Mouse (Mus musculus) large intestine, adult 2 months (tissue): ENCODE results near the gene Aurkaip1. TPM values are rescaled to one million over a fixed set of nuclear protein-coding genes. Genes with fewer than 3 reads are reported as not detected.
"Not testable (repeated sequence)": the region's sequence is repeated elsewhere in the genome, so short reads cannot be mapped to it uniquely, and the experiment has no call there.

Experiments used
- DNase-seq: peaks from one replicate; pipeline ENCODE4 v3.0.0-alpha.2; 2012; ENCODE audit warnings: low read depth, low spot score
- WGBS: fragments of 180-500 bp; shearing (Covaris S2); methylation state at CpG from one replicate; pipeline ENCODE4 v1.1.7; 2018; 5-methylcytosine and 5-hydroxymethylcytosine counted together
- polyA plus RNA-seq: library from polyadenylated mRNA; depleted of rRNA; stranded (reverse); fragments of >200 nt; gene quantifications from 2 replicates; pipeline ENCODE4 v1.2.3, GENCODE M21; 2012; rRNA removed

The Aurkaip1 gene
- 123 and 143 TPM in 2 replicates for polyA plus RNA-seq

DNA sequence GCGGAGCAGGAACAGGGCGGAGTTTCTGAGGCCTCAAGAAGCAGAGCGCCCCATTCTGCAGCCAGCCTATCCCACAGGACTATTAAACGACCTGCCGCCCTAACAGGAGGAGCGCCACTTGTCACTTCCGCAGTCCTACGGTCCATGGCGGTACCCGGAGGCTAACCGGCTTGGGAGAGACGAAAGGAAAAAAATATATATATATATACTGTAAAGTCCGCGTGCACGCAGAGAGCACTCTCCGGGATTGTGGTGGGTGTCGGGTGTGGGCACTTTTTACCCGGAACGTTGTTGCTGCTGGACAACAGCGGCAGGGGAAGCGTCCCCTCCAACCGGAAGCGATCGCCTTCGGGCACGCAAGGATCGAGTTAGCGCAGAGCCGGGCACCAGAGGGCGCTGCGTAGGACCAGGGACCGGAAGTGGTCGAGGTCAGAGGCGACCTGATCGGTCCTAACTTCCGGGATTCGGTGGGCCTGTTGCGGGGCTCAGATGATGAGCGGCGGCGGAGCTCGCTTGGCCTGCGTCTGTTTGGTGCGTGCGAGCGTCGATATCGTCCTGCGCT lies at the start of gene Aurkaip1:
TSS of gene Aurkaip1 (plus strand) at position 68 of the 562 bp plus-strand sequence.
- under 1% methylated on average over 49 of the region's 49 CpGs for WGBS
- peak; percentile 71 for DNase-seq

GRCm38 (mm10) chr4:155783486-155784080 lies 47.5 kb upstream of the Aurkaip1 start:
- DNase-seq = no peak
- WGBS = 23% methylated on average over 16 of the region's 16 CpGs

GRCm38 (mm10) chr4:155784081-155784701 lies 46.9 kb upstream of the Aurkaip1 start:
- under 1% methylated on average over 52 of the region's 52 CpGs for WGBS
- no peak for DNase-seq

DNA sequence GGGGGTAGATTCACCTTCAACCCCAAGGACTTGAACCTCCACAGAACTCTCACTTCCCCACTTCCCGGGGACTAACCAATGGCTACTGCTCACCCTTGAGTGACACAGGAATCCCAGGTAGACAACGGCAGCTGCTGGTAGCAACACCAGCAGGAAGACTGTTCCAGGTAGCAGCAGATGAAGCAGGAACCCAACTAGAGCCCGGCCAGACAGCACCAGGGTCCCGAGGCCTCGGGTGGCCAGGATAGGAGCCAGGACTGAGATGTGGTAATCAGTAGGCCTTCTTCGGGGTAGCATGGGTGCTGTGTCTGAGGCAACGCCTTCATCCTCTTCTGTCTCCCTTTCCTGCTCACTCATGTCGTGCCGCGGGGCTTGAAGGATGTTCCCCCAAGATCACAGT lies 45.8 kb upstream of the Aurkaip1 start:
- 87% methylated on average over 10 of the region's 10 CpGs for WGBS
- DNase-seq = no peak

- WGBS = 80% methylated on average over 5 of the region's 5 CpGs
- DNase-seq = no peak
Measured at GRCm38 (mm10) chr4:155785819-155786218, 45.3 kb upstream of the Aurkaip1 start, which contains the start of gene Tmem88b. Tmem88b (minus strand) TSS chr4:155785874.

DNA sequence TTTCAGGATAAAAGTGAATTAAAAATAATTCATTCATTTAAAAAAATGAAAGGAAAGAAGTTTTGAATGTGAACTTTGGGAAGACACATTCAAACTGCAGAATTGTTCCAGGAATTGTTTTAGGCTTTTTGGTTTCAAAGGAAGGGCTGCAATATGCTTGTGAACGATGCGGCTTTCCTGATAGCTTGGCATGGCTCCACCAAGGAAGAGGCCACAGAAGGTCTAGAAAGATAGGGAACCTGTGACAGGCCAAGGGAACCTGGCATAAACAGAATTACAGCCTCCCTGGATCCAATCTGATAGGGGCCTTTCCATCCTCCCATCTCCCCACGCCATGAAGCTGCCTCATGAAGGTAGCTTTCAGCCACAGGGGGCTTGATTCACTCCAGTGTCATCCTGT lies 42.8 kb upstream of the Aurkaip1 start:
- WGBS = 56% methylated on average over 3 of the region's 3 CpGs
- no peak for DNase-seq

DNA sequence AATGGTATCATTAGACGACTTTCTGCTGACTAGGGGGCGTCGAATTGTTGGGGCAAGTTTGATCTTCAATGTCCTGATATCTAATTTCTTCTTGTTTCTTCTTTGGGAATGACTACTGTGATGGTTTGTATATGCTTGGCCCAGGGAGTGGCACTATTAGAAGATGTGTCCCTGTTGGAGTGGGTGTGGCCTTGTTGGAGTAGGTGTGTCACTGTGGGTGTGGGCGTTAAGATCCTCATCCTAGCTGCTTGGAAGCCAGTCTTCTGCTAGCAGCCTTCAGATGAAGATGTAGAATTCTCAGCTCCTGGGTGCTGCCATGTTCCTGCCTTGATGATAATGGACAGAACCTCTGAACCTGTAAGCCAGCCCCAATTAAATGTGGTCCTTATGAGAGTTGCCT lies 42.2 kb upstream of the Aurkaip1 start:
- not testable (repeated sequence) for DNase-seq
- 75% methylated on average over 4 of the region's 4 CpGs for WGBS

- DNase-seq = no peak
- WGBS = 90% methylated on average over 3 of the region's 3 CpGs
Measured at GRCm38 (mm10) chr4:155790021-155790489, 41.0 kb upstream of the Aurkaip1 start, which contains the start of gene Ankrd65. Ankrd65 (plus strand) TSS chr4:155790439.

- 46% methylated on average over 3 of the region's 3 CpGs for WGBS
- no peak for DNase-seq
Measured at GRCm38 (mm10) chr4:155790650-155791161, 40.4 kb upstream of the Aurkaip1 start.

GRCm38 (mm10) chr4:155791240-155791933 lies 39.7 kb upstream of the Aurkaip1 start:
- 79% methylated on average over 24 of the region's 24 CpGs for WGBS
- DNase-seq = no peak

DNA sequence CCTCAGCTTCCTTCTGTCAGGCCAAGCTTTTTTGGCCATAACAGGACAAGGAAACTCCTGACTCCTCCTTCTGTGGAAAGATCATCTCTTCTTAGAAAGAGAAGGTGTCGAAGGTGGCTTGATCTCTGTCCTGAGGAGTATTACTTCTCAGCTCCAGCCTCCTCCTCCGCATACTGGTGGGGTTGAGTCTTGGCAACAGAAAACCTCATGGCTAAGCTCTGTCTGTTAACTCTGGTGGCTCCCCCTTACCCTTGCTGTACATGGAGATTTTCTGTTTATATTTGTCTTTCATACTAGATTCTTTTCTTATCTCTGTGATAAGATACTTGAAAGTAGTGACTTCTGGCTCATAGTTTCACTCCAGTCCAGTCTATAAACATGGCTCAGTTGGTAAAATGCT lies 37.3 kb upstream of the Aurkaip1 start:
- no peak for DNase-seq
- 76% methylated on average over 2 of the region's 2 CpGs for WGBS

DNA sequence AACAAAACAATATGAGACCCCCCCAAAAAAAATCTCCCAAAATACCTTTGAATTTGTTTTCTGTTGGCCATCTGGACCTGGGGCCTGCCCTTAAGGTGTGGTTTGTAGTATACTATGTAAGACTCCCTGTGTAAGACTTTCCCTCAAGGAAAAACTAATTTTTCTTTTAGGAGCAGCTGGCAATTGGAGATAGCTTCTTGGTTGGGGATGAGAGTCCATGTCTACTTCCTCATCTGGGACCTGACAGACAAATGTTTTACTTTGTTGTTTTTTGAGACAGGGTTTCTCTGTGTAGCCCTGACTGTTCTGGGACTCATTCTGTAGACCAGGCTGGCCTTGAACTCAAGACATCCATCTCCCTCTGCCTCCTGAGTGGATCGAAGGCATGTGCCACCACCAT lies 29.0 kb upstream of the Aurkaip1 start:
- WGBS = 100% methylated on average over 1 of the region's 1 CpGs
- DNase-seq = no peak

GRCm38 (mm10) chr4:155802741-155803339 lies 28.2 kb upstream of the Aurkaip1 start, which contains the start of gene Mrpl20:
Mrpl20 (plus strand) TSS chr4:155802878.
- WGBS = 10% methylated on average over 12 of the region's 12 CpGs
- no peak for DNase-seq

DNA sequence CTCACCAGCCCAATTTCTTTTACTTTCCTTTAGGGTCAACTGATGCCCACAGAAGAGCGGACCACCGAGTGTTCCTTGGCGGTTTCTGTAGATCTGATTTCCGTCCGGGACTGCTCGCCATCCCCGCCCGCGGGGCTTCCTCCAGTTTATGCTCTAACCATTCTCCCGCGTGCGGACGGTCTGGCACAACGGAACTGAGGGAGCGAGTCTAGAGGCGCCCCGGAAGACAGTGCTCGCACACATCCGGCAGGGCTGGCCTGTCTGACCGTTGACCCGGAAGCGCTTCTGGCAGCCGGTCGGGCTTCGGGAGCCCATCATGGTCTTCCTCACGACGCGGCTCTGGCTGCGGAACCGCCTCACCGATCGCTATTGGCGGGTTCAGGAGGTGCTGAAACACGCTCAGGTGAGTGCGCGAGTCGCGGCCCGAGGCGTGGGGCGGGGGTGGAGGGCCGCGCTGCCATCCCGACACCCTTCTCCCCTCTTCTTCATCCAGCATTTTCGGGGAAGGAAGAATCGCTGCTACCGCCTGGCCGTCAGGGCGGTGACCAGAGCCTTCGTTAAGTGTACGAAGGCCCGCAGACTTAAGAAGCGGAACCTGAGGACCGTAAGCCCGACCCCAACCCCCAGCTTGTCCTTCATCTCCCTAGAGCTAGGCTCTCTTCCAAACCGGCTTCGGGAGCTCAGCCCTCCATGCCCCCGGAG lies 27.6 kb upstream of the Aurkaip1 start:
- peak; percentile 68 for DNase-seq
- WGBS = under 1% methylated on average over 58 of the region's 58 CpGs

- DNase-seq = no peak
- 83% methylated on average over 3 of the region's 3 CpGs for WGBS
Measured at GRCm38 (mm10) chr4:155807841-155808240, 23.2 kb upstream of the Aurkaip1 start.

GRCm38 (mm10) chr4:155811929-155812664 lies 19.0 kb upstream of the Aurkaip1 start, which contains the start of gene Ccnl2:
Ccnl2 (plus strand) TSS chr4:155812489.
- DNase-seq = peak; percentile 73
- under 1% methylated on average over 60 of the region's 60 CpGs for WGBS

DNA sequence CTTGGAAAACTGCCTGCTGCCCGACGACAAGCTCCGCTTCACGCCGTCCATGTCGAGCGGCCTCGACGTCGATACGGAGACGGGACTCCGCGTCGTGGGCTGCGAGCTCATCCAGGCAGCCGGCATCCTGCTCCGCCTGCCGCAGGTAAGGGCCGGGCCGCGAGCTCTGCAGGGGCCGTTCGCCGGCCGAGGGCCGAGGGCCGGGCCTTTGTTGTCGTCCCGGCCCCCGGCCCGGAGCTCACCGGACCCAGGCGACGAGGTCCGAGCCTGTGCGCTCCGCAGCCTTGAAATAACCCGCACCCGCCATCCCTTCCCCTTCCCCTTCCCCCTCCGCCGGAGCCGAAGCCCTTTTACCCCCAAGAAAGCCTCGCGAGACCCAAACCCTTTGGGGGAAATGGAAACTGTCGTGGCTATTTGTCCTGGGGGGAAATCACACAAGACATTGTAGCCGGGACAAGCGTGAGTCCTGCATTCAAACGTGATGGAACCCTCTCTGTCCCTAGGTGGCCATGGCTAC lies 18.3 kb upstream of the Aurkaip1 start:
- no peak for DNase-seq
- under 1% methylated on average over 49 of the region's 49 CpGs for WGBS

DNA sequence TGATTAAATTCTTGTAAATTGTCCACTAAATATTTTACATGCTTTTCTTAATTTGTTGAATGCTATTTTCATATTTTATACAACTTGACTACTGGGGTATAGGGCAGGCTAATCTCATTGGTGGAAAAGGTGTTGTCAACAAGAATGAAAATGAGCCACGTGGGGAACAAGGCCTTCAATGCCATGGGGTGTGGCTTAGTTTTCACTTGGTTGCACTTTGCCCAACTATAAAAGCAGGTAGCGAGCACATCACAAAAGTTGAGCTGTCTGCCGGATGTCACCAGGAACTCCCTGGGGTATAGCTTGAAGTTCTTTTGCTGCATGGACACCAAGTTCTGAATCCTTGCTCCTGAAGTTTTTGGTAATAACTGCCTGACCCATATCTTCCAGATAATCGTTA lies 13.5 kb upstream of the Aurkaip1 start:
- DNase-seq = peak; percentile 62
- WGBS = 37% methylated on average over 4 of the region's 4 CpGs
